Mouse (Mus musculus) midbrain, embryonic 11.5 days (tissue): ENCODE measurements at regions not wholly inside any gene's neighbourhood (a gene's known extent, or its start where the extent isn't known, plus 50 kb on each side); places are given as distances from the start of the nearest gene placed in this dataset.

Experiments
- ATAC-seq: fragments of 200-750 bp; cut with Nextera tagmentation; 2 replicates; pipeline ENCODE4 v1.8.0; 2017; ENCODE audit warnings: moderate TSS enrichment, moderate library complexity; ENCODE audit not compliant: low FRiP score
- DNase-seq: peaks from one replicate; pipeline ENCODE4 v3.0.0; 2015; ENCODE audit warnings: low spot score; ENCODE audit errors: missing footprints
- H3K27ac ChIP-seq: fragments of 300-500 bp; sonication (generic); 2 replicates; pipeline ENCODE4 v1.5.1; 2014; ENCODE audit warnings: low read depth, low read length
- H3K27me3 ChIP-seq: fragments of 300-500 bp; sonication (generic); 2 replicates; pipeline ENCODE4 v1.6.1; 2014; ENCODE audit warnings: mild to moderate bottlenecking, low read length, moderate library complexity, mixed read lengths; ENCODE audit not compliant: control insufficient read depth, insufficient read depth
- H3K36me3 ChIP-seq: fragments of 300-500 bp; sonication (generic); 2 replicates; pipeline ENCODE4 v1.6.1; 2014; ENCODE audit warnings: mild to moderate bottlenecking, low read length, moderate library complexity, mixed read lengths; ENCODE audit not compliant: control insufficient read depth, insufficient read depth
- H3K4me1 ChIP-seq: fragments of 300-500 bp; sonication (generic); 2 replicates; pipeline ENCODE4 v1.6.1; 2014; ENCODE audit warnings: low read length; ENCODE audit not compliant: control insufficient read depth, insufficient read depth
- H3K4me2 ChIP-seq: fragments of 300-500 bp; sonication (generic); 2 replicates; pipeline ENCODE4 v1.6.1; 2014; ENCODE audit warnings: mild to moderate bottlenecking, moderate library complexity
- H3K4me3 ChIP-seq: fragments of 300-500 bp; sonication (generic); 2 replicates; pipeline ENCODE4 v1.5.1; 2014; ENCODE audit warnings: low read depth, low read length
- H3K9ac ChIP-seq: fragments of 300-500 bp; sonication (generic); 2 replicates; pipeline ENCODE4 v1.6.1; 2014; ENCODE audit warnings: low read length
- H3K9me3 ChIP-seq: fragments of 300-500 bp; sonication (generic); 2 replicates; pipeline ENCODE4 v1.6.1; 2016; ENCODE audit warnings: low read length; ENCODE audit not compliant: control insufficient read depth
- WGBS: fragments of 180-500 bp; shearing (Covaris S2); extraction: QIAGEN DNeasy Blood & Tissue Kit; methylation state at CpG from one replicate; pipeline ENCODE4 v1.1.7; 2014; 5-methylcytosine and 5-hydroxymethylcytosine counted together

DNA sequence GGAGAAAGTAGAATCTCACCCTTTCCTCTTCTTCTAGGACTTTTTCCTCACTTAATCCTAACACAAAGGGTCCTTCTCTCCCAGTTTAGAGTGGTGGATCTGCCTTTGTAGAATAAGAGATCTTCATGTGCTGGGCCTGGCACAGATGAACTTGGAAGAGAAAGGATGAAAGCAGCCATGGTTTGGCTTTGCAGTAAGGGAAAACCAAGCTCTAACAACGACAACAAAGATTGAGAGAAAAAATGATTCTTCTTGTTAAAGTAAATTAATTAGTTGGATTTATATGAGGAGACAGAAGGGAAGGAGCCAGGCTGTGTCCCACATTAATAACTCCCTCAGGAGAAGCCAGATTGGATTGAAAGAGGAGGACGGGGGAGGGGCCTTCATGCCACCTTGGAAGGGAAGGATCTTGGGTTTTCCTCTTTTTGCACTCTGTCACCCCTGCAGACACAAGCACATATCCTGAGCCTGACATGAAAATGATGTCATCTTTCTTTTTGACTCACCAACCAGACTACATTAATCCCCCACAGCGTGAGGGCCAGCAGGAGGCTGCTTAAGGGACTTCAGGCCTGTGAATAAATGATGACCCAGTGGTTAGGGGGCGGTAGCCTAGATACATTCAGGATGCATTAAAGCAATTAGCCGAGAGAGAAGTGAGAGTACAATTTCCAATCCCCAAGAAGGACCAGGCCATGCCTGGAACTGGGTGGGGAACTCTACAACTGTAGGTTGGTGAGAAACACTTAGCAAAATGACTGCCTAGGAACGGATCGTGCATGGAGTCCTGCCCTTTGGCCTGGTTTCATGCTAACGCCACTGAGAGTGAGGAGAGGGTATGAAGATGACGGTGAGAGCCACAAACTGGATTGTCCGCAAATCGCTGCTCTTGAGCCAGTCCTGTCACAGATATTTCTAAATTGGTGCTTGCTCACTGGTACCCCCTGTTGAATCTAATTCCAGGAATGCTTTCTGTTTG is 69.4 kb upstream of the Klf7 start:
- 52% methylated on average over 11 of the region's 11 CpGs for WGBS
- Histone ChIP-seq H3K4me2 (no peak overlapping the region), H3K4me3 (no peak overlapping the region), H3K27me3 (no peaks in the 10 kb centered on the region), H3K4me1 (peaks cover 19% of the 10 kb centered on the region), H3K36me3 (no peaks in the 10 kb centered on the region), H3K9me3 (no peaks in the 10 kb centered on the region), H3K9ac (no peak overlapping the region), H3K27ac (no peak overlapping the region)
- DNase-seq = peak; percentile 82
- ATAC-seq = 0 out of 2 replicates have a peak, but pooled peaks have one; percentile 38

DNA sequence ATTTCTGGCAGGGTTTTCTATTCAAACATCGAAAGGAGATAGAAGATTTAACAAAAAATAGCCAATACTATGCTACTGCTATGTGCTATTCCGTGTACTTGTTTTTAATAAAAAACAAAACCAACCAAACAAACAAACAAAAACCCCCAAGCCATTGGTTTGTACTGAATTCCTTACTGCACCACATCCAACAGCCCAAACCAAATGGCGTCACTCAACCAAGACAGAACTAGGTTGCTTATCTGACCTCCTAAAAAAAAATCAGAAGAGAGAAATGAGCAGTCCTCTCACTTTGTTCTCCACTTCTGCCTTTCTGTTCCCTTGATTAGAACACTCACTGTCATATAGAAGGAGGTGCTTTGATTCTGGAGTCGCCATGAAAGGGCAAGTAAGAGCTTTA is 68.6 kb upstream of the Klf7 start:
- no peak overlapping the region for H3K4me3 ChIP-seq
- no peaks in the 10 kb centered on the region for H3K27me3 ChIP-seq
- no peak overlapping the region for H3K27ac ChIP-seq
- H3K9me3 ChIP-seq = no peaks in the 10 kb centered on the region
- no peaks in the 10 kb centered on the region for H3K36me3 ChIP-seq
- DNase-seq = no peak
- peaks cover 19% of the 10 kb centered on the region for H3K4me1 ChIP-seq
- 71% methylated on average over 4 of the region's 4 CpGs for WGBS
- no peak overlapping the region for H3K4me2 ChIP-seq
- ATAC-seq = no peak
- no peak overlapping the region for H3K9ac ChIP-seq

DNA sequence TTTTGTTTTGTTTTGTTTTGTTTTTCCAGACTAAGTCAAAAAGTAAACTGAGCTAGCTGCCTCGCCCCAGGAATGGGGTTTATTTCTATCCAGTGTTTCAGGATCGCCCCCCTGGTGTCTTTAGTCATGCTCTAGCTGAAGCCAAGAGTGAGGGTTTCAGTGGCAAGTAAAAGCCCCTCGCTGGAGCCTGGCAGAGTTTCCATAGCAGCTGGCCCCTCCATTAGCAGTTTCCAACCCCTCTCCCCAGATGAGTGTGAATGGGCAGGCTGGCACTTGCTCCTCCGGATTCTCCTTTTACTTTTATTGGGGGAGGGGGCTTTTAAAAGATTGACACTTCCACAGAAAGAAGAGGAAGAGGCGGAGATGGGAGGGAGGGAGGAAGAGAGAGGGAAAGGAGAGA is 68.0 kb upstream of the Klf7 start:
- H3K27ac ChIP-seq = no peak overlapping the region
- no peak overlapping the region for H3K4me2 ChIP-seq

DNA sequence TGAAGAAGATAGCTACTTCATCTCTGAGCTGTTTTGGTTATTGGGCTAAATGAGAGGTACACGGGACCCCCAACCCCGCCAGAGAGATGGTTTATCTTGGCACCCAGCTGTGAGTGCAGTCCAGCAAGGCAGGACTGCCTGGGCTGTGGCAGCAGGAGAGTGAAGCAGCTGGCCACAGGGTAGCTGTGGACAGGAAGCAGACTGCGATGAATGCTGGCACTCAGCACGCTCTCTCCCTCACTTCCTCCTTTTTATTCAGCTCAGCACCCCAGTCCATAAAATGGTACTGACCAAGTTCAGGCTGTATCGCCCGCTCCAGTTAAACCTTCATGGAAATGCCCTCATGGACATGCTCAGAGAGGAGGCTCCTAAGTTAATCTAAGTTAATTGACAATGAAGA is 67.4 kb upstream of the Klf7 start:
- Histone ChIP-seq H3K9me3 (no peaks in the 10 kb centered on the region), H3K4me1 (peaks cover 19% of the 10 kb centered on the region), H3K27me3 (no peaks in the 10 kb centered on the region), H3K9ac (no peak overlapping the region), H3K36me3 (no peaks in the 10 kb centered on the region), H3K27ac (no peak overlapping the region), H3K4me2 (no peak overlapping the region), H3K4me3 (no peak overlapping the region)
- WGBS = 53% methylated on average over 6 of the region's 6 CpGs
- ATAC-seq (no peak), DNase-seq (no peak)

More for the DNA sequence above, 68.0 kb upstream of the Klf7 start:
- Histone ChIP-seq H3K9ac (no peak overlapping the region), H3K27me3 (no peaks in the 10 kb centered on the region), H3K4me1 (peaks cover 19% of the 10 kb centered on the region), H3K36me3 (no peaks in the 10 kb centered on the region), H3K4me3 (no peak overlapping the region), H3K9me3 (no peaks in the 10 kb centered on the region)
- WGBS = 22% methylated on average over 5 of the region's 5 CpGs
- no peak for DNase-seq
- ATAC-seq = no peak

DNA sequence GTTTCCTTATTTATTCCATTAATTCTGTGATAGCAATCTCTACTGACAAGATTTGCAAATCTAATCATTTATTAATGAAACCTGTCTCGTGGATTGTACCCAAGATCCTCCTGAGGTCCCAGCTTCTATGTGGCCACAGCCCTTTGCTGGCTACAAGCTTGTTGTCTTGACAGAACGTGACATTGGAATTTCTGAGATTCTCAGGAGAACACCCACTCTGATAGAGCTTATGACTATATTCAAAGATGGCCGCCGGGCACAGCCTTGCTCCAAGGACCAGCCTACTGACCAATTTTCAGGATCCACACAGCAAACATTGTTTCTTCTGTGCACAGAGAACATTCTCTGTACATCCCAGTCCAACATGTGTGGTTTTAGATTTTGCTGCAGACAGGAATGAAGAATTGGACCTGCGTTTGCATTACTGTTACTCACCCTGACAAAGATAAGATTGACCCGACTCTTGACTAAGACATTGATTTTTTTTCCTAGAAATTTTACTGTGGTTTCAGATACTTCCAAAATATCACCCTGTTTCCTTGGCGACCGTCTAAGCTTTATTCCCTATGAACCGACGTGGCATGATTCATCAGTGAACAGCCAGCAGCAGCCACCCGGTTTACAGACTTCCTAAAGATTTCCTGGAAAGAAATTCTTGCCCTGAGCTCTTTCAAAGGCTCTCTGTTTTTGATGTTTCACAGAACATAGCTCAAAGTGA is 65.9 kb upstream of the Klf7 start:
- Histone ChIP-seq H3K27me3 (no peaks in the 10 kb centered on the region), H3K4me3 (no peak overlapping the region), H3K36me3 (no peaks in the 10 kb centered on the region), H3K4me2 (no peak overlapping the region), H3K27ac (no peak overlapping the region; the same call in 1 of the 2 replicates), H3K9me3 (no peaks in the 10 kb centered on the region), H3K4me1 (peaks cover 15% of the 10 kb centered on the region), H3K9ac (no peak overlapping the region)
- 83% methylated on average over 11 of the region's 11 CpGs for WGBS
- DNase-seq = peak; percentile 81
- no peak for ATAC-seq

DNA sequence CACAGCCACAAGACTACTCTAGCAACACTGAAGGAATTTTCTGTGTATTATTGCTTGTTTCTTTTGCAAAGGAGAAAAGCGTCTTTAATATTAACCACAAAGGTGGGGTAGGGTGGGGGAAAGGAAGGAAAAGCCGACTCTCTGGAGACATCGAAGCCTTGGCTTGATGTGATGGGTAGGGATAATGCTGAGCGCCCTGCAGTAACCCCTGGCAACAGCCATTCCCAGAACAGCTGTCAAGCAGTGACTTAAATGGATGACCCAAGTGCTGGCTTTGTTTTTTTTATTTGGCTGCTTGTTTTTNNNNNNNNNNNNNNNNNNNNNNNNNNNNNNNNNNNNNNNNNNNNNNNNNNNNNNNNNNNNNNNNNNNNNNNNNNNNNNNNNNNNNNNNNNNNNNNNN is 51.6 kb upstream of the Klf7 start:
- peaks cover 13% of the 10 kb centered on the region for H3K4me1 ChIP-seq
- H3K27me3 ChIP-seq = no peaks in the 10 kb centered on the region
- ATAC-seq (peak; percentile 67; the same call in 1 of the 2 replicates), DNase-seq (no peak)
- no peak overlapping the region for H3K4me3 ChIP-seq
- no peak overlapping the region for H3K4me2 ChIP-seq
- H3K9ac ChIP-seq = no peak overlapping the region
- H3K9me3 ChIP-seq = no peaks in the 10 kb centered on the region
- WGBS = 31% methylated on average over 4 of the region's 4 CpGs
- no peaks in the 10 kb centered on the region for H3K36me3 ChIP-seq
- peak overlapping the region; percentile 14; the same call in 1 of the 2 replicates for H3K27ac ChIP-seq

DNA sequence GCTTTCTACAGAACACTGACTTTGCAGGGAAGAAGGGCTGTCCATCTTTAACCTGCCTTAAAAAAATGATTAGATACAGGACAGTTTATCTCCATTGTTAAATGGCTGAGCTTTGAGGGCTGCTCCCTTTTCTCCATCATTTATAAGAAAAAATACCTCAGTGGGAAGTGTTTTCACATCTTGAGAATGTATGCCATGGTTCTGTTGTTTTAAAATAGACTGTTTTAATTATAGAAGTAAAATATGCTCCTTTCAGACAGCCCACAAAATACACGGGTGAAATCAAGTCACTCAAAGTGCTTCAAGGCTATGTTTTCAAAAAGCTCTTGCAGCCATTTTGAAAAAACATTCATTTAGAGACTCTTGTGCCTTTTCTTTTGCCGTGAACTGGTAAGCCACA is 50.0 kb upstream of the Klf7 start:
- Histone ChIP-seq H3K27me3 (no peaks in the 10 kb centered on the region), H3K4me3 (no peak overlapping the region), H3K36me3 (no peaks in the 10 kb centered on the region), H3K27ac (no peak overlapping the region), H3K9ac (no peak overlapping the region), H3K9me3 (no peaks in the 10 kb centered on the region), H3K4me1 (peaks cover 13% of the 10 kb centered on the region), H3K4me2 (no peak overlapping the region)
- 42% methylated on average over 2 of the region's 2 CpGs for WGBS
- ATAC-seq (no peak), DNase-seq (peak; percentile 77)
